Mouse (Mus musculus) C2C12 (cell line): ENCODE measurements around the gene Mier3.

Experiments used
- CEBPB ChIP-seq: IDR thresholded peaks from one replicate; pipeline ENCODE4 v1.6.1; 2011; ENCODE audit warnings: low read depth, mild to moderate bottlenecking, control low read depth, moderate library complexity
- CTCF ChIP-seq: IDR thresholded peaks from one replicate; pipeline ENCODE4 v1.5.1; 2011; ENCODE audit not compliant: control insufficient read depth, insufficient read depth, insufficient read length
- FOSL1 ChIP-seq: IDR thresholded peaks from one replicate; pipeline ENCODE4 v1.8.0; 2011; ENCODE audit warnings: mild to moderate bottlenecking, low read length; ENCODE audit not compliant: poor library complexity, insufficient read depth, severe bottlenecking
- MYOG ChIP-seq: IDR thresholded peaks from one replicate; pipeline ENCODE4 v1.6.1; 2011; ENCODE audit not compliant: control insufficient read depth, insufficient read length; ENCODE audit errors: extremely low read depth
- USF1 ChIP-seq: IDR thresholded peaks from one replicate; pipeline ENCODE4 v1.6.1; 2011; ENCODE audit warnings: low read depth, mild to moderate bottlenecking, control low read depth, moderate library complexity

- TF ChIP-seq MYOG (no peak), CEBPB (no peak), CTCF (no peak), USF1 (no peak), FOSL1 (no peak)
Measured at GRCm38 (mm10) chr13:111725165-111726077, 44.6 kb downstream of the Mier3 start.
